Mouse (Mus musculus) layer of hippocampus, adult 2 months (tissue): ENCODE measurements around the gene Naa20. TPM values are rescaled to one million over a fixed set of nuclear protein-coding genes. Genes with fewer than 3 reads are reported as not detected.

ENCODE experiments used
- DNase-seq, 2 experiments: peaks; one replicate each; pipeline ENCODE4 v3.0.0; 2022; ENCODE audit warnings: low spot score in 2 of 2
- H3K27ac ChIP-seq: fragments of 200-600 bp; 2 replicates; pipeline ENCODE4 v1.8.1; 2022
- H3K4me3 ChIP-seq: fragments of 200-600 bp; 2 replicates; pipeline ENCODE4 v1.8.1; 2022; ENCODE audit warnings: mild to moderate bottlenecking
- CTCF ChIP-seq: fragments of 200-600 bp; conservative IDR thresholded peaks from 2 replicates; pipeline ENCODE4 v1.8.1; 2022; ENCODE audit warnings: antibody characterized with exemption, mild to moderate bottlenecking, moderate library complexity
- microRNA-seq, 2 experiments: library from miRNA; unstranded; fragments of <30 nt; microRNA quantifications; one replicate each; pipeline ENCODE4 v1.2.0; 2021
- total RNA-seq, 2 experiments: library from RNA; stranded (reverse); gene quantifications; 2 replicates each; pipeline ENCODE4 v1.2.3; 2021

The Naa20 gene
- total RNA-seq, 2 experiments from 2014 or later, result 64.5 to 66.8 TPM

GRCm38 (mm10) chr2:145941403-145941802 lies 39.5 kb downstream of the Naa20 start:
- no peak overlapping the region for H3K4me3 ChIP-seq
- DNase-seq, result no peak
- no peak for TF ChIP-seq CTCF
- H3K27ac ChIP-seq, result no peak overlapping the region

GRCm38 (mm10) chr2:145944286-145944685 lies 42.4 kb downstream of the Naa20 start:
- no peak for DNase-seq
- Histone ChIP-seq H3K27ac (no peak overlapping the region), H3K4me3 (no peak overlapping the region)
- TF ChIP-seq CTCF, result no peak

GRCm38 (mm10) chr2:145948402-145948954 lies 46.6 kb downstream of the Naa20 start:
- TF ChIP-seq CTCF, result no peak
- Histone ChIP-seq H3K4me3 (no peak overlapping the region), H3K27ac (no peak overlapping the region)
- no peak for DNase-seq

GRCm38 (mm10) chr2:145949475-145950068 lies 47.7 kb downstream of the Naa20 start:
- no peak overlapping the region for H3K4me3 ChIP-seq
- no peak for DNase-seq
- TF ChIP-seq CTCF, result no peak
- no peak overlapping the region for H3K27ac ChIP-seq

GRCm38 (mm10) chr2:145950239-145950638 lies 48.3 kb downstream of the Naa20 start:
- no peak overlapping the region for H3K27ac ChIP-seq
- no peak for DNase-seq
- no peak for TF ChIP-seq CTCF
- H3K4me3 ChIP-seq, result no peak overlapping the region

GRCm38 (mm10) chr2:145952726-145953125 lies 50.8 kb downstream of the Naa20 start:
- no peak overlapping the region for H3K27ac ChIP-seq
- no peak overlapping the region for H3K4me3 ChIP-seq
- TF ChIP-seq CTCF, result no peak
- DNase-seq, result no peak

- no peak for DNase-seq
- TF ChIP-seq CTCF, result no peak
Observed at GRCm38 (mm10) chr2:145955844-145956243, 53.9 kb downstream of the Naa20 start.

GRCm38 (mm10) chr2:145956318-145956717 lies 54.4 kb downstream of the Naa20 start:
- no peak for TF ChIP-seq CTCF
- H3K27ac ChIP-seq, result no peak overlapping the region
- DNase-seq, result no peak
- H3K4me3 ChIP-seq, result no peak overlapping the region

More at GRCm38 (mm10) chr2:145955844-145956243, 53.9 kb downstream of the Naa20 start:
- no peak overlapping the region for H3K27ac ChIP-seq
- H3K4me3 ChIP-seq, result no peak overlapping the region

- H3K27ac ChIP-seq, result no peak overlapping the region
- peak in 1 of 2 experiments; percentile 16 for DNase-seq
- TF ChIP-seq CTCF, result peak; percentile 91
- H3K4me3 ChIP-seq, result no peak overlapping the region
Observed at GRCm38 (mm10) chr2:145957450-145957849, 55.6 kb downstream of the Naa20 start.

GRCm38 (mm10) chr2:145958097-145958496 lies 56.2 kb downstream of the Naa20 start:
- no peak for DNase-seq
- Histone ChIP-seq H3K27ac (no peak overlapping the region), H3K4me3 (no peak overlapping the region)
- no peak for TF ChIP-seq CTCF

- no peak overlapping the region for H3K27ac ChIP-seq
Observed at GRCm38 (mm10) chr2:145958551-145958950, 56.7 kb downstream of the Naa20 start.

GRCm38 (mm10) chr2:145961861-145962260 lies 60.0 kb downstream of the Naa20 start:
- Histone ChIP-seq H3K27ac (no peak overlapping the region), H3K4me3 (no peak overlapping the region)
- no peak for TF ChIP-seq CTCF
- DNase-seq, result no peak

More at GRCm38 (mm10) chr2:145958551-145958950, 56.7 kb downstream of the Naa20 start:
- no peak overlapping the region for H3K4me3 ChIP-seq
- DNase-seq, result no peak
- no peak for TF ChIP-seq CTCF

Small RNA genes within 50 kb of the gene (microRNA-seq; reads per million reads assigned to microRNA genes)
- 0 reads per million in 2 experiments for gene Gm25026

Other genes with a start within 250 kb of the Naa20 start
- 10 to 100 TPM; 33.3 to 33.9 TPM for gene Rin2, start 226.9 kb upstream of the Naa20 start, total RNA-seq
- 1 to 10 TPM; 2.0 to 2.2 TPM for gene Cfap61, start 32.7 kb downstream of the Naa20 start, total RNA-seq
- gene Crnkl1, start 32.9 kb downstream of the Naa20 start, total RNA-seq, result 10 to 100 TPM; 19.8 to 21.6 TPM